Mouse (Mus musculus) layer of hippocampus, postnatal 10 days (tissue): ENCODE data around the gene Prrg1. TPM values are rescaled to one million over a fixed set of nuclear protein-coding genes. Genes with fewer than 3 reads are reported as not detected.
A peak's percentile ranks its signal among the peaks of the same experiment; 100 is the strongest.
"Not testable (repeated sequence)": the region's sequence is repeated elsewhere in the genome, so short reads cannot be mapped to it uniquely, and the experiment has no call there.

Experiments used
- DNase-seq, 2 experiments: peaks; one replicate each; pipeline ENCODE4 v3.0.0; 2021; ENCODE audit warnings: low spot score in 2 of 2
- long read RNA-seq: library from polyadenylated mRNA; stranded (forward); transcript quantifications from one replicate; pipeline ENCODE4 v2.0.0, GENCODE M21; 2023
- total RNA-seq, 2 experiments: library from RNA; stranded (reverse); gene quantifications; 2 replicates each; pipeline ENCODE4 v1.2.3; 2021

The Prrg1 gene
- total RNA-seq = 1 to 10 TPM; 2.8 to 3.4 TPM
- long read RNA-seq = 0 reads

GRCm38 (mm10) chrX:78583202-78584004, at the start of gene Prrg1:
Gene Prrg1 (minus strand): TSS chrX:78583896.
- peak; percentile 52 to 60 for DNase-seq

DNA sequence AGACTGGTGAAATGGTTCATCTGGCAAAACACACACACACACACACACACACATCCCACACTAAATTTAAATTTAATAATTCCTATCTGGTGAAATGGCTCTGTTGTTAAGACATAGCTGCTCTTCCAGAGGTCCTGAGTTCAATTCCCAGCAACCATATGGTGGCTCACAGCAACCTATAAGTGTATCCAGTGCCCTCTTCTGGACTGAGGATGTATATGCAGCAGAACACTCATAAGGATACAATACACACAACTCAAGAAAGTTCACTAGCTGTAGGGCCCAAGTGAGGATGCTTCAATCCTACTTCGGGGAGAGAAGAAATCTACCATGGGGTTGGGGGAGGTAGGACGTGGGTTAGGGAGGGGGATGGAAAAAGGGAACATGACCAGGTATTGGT, 22.1 kb upstream of the Prrg1 start:
- no peak for DNase-seq

DNA sequence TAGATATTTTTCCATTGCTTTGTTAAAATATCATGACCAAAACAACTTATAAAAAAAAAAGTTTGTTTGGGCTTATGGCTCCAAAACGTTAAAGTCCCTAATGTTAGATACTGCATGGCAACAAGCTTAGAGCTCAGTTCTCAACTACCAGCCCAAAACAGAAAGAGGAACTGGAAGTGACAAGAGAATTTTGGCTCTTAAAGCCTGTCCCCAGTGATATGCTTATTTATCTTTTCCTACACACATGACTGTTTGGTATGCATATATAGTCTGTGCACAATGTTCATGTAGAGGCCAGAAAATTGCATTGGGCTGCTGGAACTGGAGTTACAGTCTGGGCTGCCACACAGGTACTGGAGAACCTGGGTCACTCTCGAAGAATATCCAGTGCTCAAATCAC, 9.4 kb upstream of the Prrg1 start:
- no peak for DNase-seq

DNA sequence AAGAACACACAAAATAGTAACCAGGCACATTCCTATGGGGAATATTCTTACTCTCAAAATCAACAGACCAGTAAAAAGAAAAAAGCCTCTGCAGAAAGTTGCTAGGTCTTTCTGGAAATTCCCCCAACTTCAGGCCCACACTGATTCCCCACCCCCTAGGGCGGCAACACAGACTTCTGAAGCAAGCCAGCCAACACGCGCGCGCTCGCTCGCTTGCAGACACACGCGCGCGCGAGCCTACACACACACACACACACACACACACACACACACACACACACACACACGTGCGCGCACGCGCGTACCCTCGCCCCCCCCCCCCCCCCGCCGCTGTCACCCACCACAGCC, 868 bp downstream of the Prrg1 start:
- DNase-seq = peak; percentile 22 to 39

GRCm38 (mm10) chrX:78563451-78563850, 20.2 kb downstream of the Prrg1 start:
- no peak for DNase-seq

- DNase-seq = no peak
Measured at GRCm38 (mm10) chrX:78553399-78553798, 30.3 kb downstream of the Prrg1 start.

DNA sequence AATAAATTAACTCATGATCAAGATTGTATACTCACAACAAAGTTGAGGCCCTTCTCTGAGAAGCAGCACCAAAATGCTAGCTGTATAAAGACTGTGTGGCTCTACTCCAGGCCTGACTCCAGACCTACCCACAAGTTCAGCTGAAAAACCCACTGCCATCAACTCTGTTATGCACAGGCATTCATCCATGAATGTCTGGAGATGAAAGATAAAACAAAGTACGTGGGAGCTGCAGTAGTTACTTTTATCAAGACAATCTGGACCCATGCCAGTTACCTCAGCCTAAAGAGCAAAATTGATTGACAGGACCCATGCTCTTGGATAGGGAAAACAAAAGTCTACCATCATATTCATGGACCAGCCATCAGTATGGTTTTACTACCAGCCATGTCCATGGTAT, 31.0 kb downstream of the Prrg1 start:
- DNase-seq = no peak

DNA sequence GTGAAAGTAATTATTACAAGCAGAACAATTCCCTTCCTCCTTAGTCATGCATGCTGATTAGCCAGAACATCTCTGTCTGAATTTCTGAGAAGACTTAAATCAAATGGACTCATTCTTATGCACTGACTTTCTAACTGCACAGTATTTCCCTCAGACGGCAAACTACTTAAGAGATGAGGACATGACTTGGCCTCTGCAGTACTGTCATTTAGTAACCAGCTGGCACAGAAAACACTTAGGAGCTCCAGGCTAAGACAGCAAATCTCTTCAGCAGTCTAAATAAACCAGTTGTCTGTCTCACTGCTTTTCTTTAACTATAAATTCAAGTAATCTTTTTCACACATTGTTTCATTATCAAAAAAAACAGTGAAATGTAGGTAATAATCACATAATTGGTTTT, 36.0 kb downstream of the Prrg1 start:
- DNase-seq = no peak

- DNase-seq = no peak
Measured at GRCm38 (mm10) chrX:78539734-78540133, 44.0 kb downstream of the Prrg1 start.

DNA sequence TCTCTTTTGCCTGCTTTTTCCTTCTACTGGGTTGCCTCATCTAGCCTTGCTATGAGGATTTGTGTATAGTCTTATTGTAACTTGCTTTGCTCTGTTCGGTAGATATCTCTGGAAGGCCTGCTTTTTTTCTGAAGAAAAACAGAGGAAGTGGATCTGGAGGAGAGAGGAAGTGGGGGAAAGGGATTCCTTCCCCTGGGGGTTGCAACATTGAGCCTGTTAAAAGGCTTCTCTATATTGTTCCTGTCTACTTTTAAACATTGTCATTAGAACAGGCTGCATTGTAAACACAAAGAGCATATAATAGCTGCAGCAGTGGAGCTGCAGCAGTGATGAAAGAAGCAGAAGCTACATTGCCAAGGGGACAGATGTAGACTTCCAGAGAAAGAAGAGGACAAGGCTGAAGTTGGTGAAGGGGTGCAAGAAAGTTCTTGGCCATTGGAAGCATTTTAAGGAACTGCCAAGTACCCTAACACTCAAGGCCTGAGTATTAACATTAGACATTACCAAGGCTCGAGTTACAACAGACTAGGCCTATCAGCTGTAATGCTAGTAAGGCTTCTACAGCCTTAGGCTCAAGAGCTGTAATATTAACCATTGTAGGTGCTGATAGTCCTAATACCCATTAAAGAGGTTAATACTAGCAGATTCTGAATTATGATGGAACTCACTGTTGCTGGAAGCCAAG, 44.9 kb downstream of the Prrg1 start:
- no peak for DNase-seq

GRCm38 (mm10) chrX:78518301-78518700, 65.4 kb downstream of the Prrg1 start:
- no peak for DNase-seq

GRCm38 (mm10) chrX:78482987-78483386, 100.7 kb downstream of the Prrg1 start:
- DNase-seq = no peak

DNA sequence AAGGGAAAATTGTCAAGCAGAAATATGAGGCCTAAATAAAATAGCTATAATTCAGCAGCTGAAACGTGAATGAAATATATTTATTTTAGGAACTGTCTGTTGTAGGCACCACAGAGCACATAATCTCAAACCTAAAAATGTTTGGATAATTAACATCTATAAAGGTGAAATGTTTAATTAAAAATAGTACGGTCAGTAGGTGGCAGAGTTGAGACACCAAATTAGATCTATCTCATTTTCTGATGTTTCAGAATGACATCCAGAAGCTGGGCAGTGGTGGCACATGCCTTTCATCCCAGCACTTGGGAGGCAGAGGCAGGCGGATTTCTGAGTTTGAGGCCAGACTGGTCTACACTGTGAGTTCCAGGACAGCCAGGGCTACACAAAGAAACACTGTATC, 104.0 kb downstream of the Prrg1 start:
- DNase-seq = no peak

DNA sequence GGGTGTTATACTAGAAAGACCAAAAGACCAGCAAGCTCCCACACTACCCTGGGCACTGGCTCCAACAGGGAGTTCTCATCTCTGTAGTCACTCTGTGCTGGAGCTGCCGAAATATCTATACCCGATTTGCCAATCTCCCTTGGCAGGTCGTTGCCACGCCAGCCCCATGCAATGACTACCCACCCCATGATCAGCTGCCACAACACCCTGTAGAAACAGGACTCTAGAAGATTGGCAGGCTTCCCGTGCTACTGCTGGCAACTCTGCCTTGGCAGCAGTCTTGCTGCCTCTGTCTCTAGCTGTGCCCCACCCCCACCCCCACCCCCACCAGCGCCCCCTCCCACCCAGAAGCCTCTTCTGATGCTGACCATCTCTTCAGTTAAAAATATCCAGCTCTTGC, 149.3 kb downstream of the Prrg1 start:
- DNase-seq = peak; percentile 26 to 41

GRCm38 (mm10) chrX:78403346-78403745, 180.3 kb downstream of the Prrg1 start:
- DNase-seq = not testable (repeated sequence)

Other genes starting within 250 kb of the Prrg1 start
- not detected for gene 4930480E11Rik, start 214.3 kb downstream of the Prrg1 start, total RNA-seq
- not detected for gene Fam47c, start 153.9 kb upstream of the Prrg1 start, total RNA-seq